ENCODE assay signal across 35 mouse cellular contexts in genomic region chr9:21026849-21027248, GRCm38 (mm10). TPM values are rescaled to one million over a fixed set of nuclear protein-coding genes. Genes with fewer than 3 reads are reported as not detected.
A peak's percentile ranks its signal among the peaks of the same experiment; 100 is the strongest.
DNase-seq lines count a peak whose midpoint lies in the region; ATAC-seq lines count a peak whose summit lies in the region.
"Had no signal": no experiment of that assay in that cellular context is flagged by ENCODE, and none has a peak within 500 bp of the region (broad histone marks: within the 10 kb centered on the region; RNA-seq: fewer than 3 reads in every experiment).

No protein-coding gene starts in this region.

- DNase-seq in liver, embryonic 11.5 days (ENCODE audit: low spot score), result no peak
- no peak for DNase-seq in lung, postnatal 25 days (ENCODE audit: low spot score)
- peak; percentile 17 for DNase-seq in lung, postnatal 10 days
- DNase-seq in adrenal gland, postnatal 14 days, result no peak
- DNase-seq: adrenal gland, adult 8-10 months; B cell, adult 2 months; cerebellum, adult 8-10 months; cerebellum, postnatal 36 days; gastrocnemius, postnatal 25 days; heart, adult 18-20 months; heart, postnatal 14 days; kidney, adult 8-10 months; kidney, postnatal 10 days; layer of hippocampus, adult 9-11 months; right cerebral cortex, adult 18-20 months; thymus, postnatal 4 days had no signal

- H3K27me3 ChIP-seq in liver, embryonic 12.5 days (replicated peaks), result peaks cover 7% of the 10 kb centered on the region
- peaks cover 4% of the 10 kb centered on the region for H3K27me3 ChIP-seq in liver, embryonic 11.5 days (replicated peaks; ENCODE audit: control insufficient read depth, insufficient read depth, low read length)
- H3K27me3 ChIP-seq in lung, embryonic 15.5 days, result peaks cover 3% of the 10 kb centered on the region
- H3K27me3 ChIP-seq in liver, embryonic 15.5 days, result peaks cover 4% of the 10 kb centered on the region

- H3K36me3 ChIP-seq in liver, embryonic 12.5 days, result peaks cover 25% of the 10 kb centered on the region
- no peaks in the 10 kb centered on the region for H3K36me3 ChIP-seq in liver, embryonic 11.5 days (ENCODE audit: control insufficient read depth, insufficient read depth, low read length)
- H3K36me3 ChIP-seq in lung, embryonic 15.5 days, result no peaks in the 10 kb centered on the region
- peaks cover 11% of the 10 kb centered on the region for H3K36me3 ChIP-seq in liver, embryonic 15.5 days (replicated peaks)
- H3K36me3 ChIP-seq: embryonic facial prominence, embryonic 12.5 days; forebrain, embryonic 10.5 days; forebrain, embryonic 15.5 days; intestine, embryonic 15.5 days; midbrain, embryonic 10.5 days; neural tube, embryonic 12.5 days had no signal

- H3K27ac ChIP-seq in liver, embryonic 12.5 days, result peak overlapping the region; percentile 99
- no peak overlapping the region for H3K27ac ChIP-seq in liver, embryonic 11.5 days (ENCODE audit: low read depth, low read length)
- H3K27ac ChIP-seq in lung, embryonic 15.5 days, result peak overlapping the region; percentile 93; the same call in 1 of the 2 replicates
- H3K27ac ChIP-seq in liver, embryonic 15.5 days (replicated peaks), result peak overlapping the region; percentile 99
- H3K27ac ChIP-seq: embryonic facial prominence, embryonic 12.5 days; forebrain, embryonic 10.5 days; forebrain, embryonic 15.5 days; hindbrain, postnatal 0 days; intestine, embryonic 15.5 days; midbrain, embryonic 10.5 days; neural tube, embryonic 12.5 days had no signal

- ATAC-seq in liver, embryonic 12.5 days, result no peak
- no peak for ATAC-seq in liver, embryonic 11.5 days (replicated peaks; ENCODE audit: low FRiP score)
- ATAC-seq in lung, embryonic 15.5 days (ENCODE audit: borderline replicate concordance, extremely low read depth, low FRiP score, low TSS enrichment), result no peak
- no peak for ATAC-seq in liver, embryonic 15.5 days (ENCODE audit: insufficient read depth)
- ATAC-seq: forebrain, embryonic 15.5 days; hindbrain, postnatal 0 days; intestine, embryonic 15.5 days had no signal

- H3K4me2 ChIP-seq in liver, embryonic 12.5 days, result no peak overlapping the region
- H3K4me2 ChIP-seq in liver, embryonic 11.5 days, result no peak overlapping the region
- H3K4me2 ChIP-seq in lung, embryonic 15.5 days, result peak overlapping the region; percentile 50
- no peak overlapping the region for H3K4me2 ChIP-seq in liver, embryonic 15.5 days
- H3K4me2 ChIP-seq: embryonic facial prominence, embryonic 12.5 days; forebrain, embryonic 15.5 days; neural tube, embryonic 12.5 days had no signal

- no peaks in the 10 kb centered on the region for H3K9me3 ChIP-seq in liver, embryonic 12.5 days (replicated peaks)
- no peaks in the 10 kb centered on the region for H3K9me3 ChIP-seq in liver, embryonic 11.5 days (ENCODE audit: control insufficient read depth, low read length)
- H3K9me3 ChIP-seq in lung, embryonic 15.5 days, result no peaks in the 10 kb centered on the region
- H3K9me3 ChIP-seq in liver, embryonic 15.5 days (replicated peaks), result no peaks in the 10 kb centered on the region
- H3K9me3 ChIP-seq: embryonic facial prominence, embryonic 12.5 days; forebrain, embryonic 10.5 days; forebrain, embryonic 15.5 days; intestine, embryonic 15.5 days; midbrain, embryonic 10.5 days; neural tube, embryonic 12.5 days had no signal

- H3K4me3 ChIP-seq in liver, embryonic 12.5 days, result no peak overlapping the region
- no peak overlapping the region for H3K4me3 ChIP-seq in liver, embryonic 11.5 days (ENCODE audit: low read depth, low read length)
- H3K4me3 ChIP-seq in lung, embryonic 15.5 days, result peak overlapping the region; percentile 37
- H3K4me3 ChIP-seq in liver, embryonic 15.5 days (replicated peaks), result no peak overlapping the region
- H3K4me3 ChIP-seq: embryonic facial prominence, embryonic 12.5 days; forebrain, embryonic 10.5 days; forebrain, embryonic 15.5 days; intestine, embryonic 15.5 days; midbrain, embryonic 10.5 days; myocyte; neural tube, embryonic 12.5 days had no signal

- peaks cover 58% of the 10 kb centered on the region for H3K4me1 ChIP-seq in liver, embryonic 12.5 days
- H3K4me1 ChIP-seq in liver, embryonic 11.5 days (replicated peaks; ENCODE audit: control insufficient read depth, insufficient read depth, low read length), result peaks cover 29% of the 10 kb centered on the region
- peaks cover 59% of the 10 kb centered on the region for H3K4me1 ChIP-seq in lung, embryonic 15.5 days
- H3K4me1 ChIP-seq in liver, embryonic 15.5 days (replicated peaks), result peaks cover 61% of the 10 kb centered on the region

- no peak overlapping the region for H3K9ac ChIP-seq in liver, embryonic 12.5 days
- no peak overlapping the region for H3K9ac ChIP-seq in liver, embryonic 11.5 days (ENCODE audit: low read depth, low read length)
- peak overlapping the region; percentile 10 for H3K9ac ChIP-seq in lung, embryonic 15.5 days
- H3K9ac ChIP-seq in liver, embryonic 15.5 days, result no peak overlapping the region
- H3K9ac ChIP-seq: embryonic facial prominence, embryonic 12.5 days; forebrain, embryonic 15.5 days; intestine, embryonic 15.5 days; neural tube, embryonic 12.5 days had no signal

- WGBS in liver, embryonic 12.5 days (ENCODE audit: insufficient replicate concordance), result 82% methylated on average over 12 of the region's 12 CpGs
- 92% methylated on average over 12 of the region's 12 CpGs for WGBS in liver, embryonic 11.5 days
- 52% methylated on average over 12 of the region's 12 CpGs for WGBS in lung, embryonic 15.5 days
- WGBS in liver, embryonic 15.5 days (ENCODE audit: insufficient replicate concordance), result 88% methylated on average over 12 of the region's 12 CpGs

RNA-seq across cellular contexts. Expression of gene Icam4, which starts 2.3 kb away (rescaled TPM):
- polyA plus RNA-seq in liver, embryonic 12.5 days (2016; fragmentation: Nextera tagmentation; extraction: Ambion mirVana), result 231 and 238 TPM in 2 replicates
- polyA plus RNA-seq in liver, embryonic 11.5 days (2014; fragmentation: Nextera tagmentation; extraction: Ambion mirVana), result 146 and 147 TPM in 2 replicates
- polyA plus RNA-seq in lung, embryonic 15.5 days (2015; fragmentation: Nextera tagmentation; extraction: Ambion mirVana), result 2.4 and 2.9 TPM in 2 replicates
- polyA plus RNA-seq in liver, embryonic 15.5 days (2015; fragmentation: Nextera tagmentation; extraction: Ambion mirVana), result 195 and 201 TPM in 2 replicates
- total RNA-seq in adrenal gland, postnatal 14 days (2021), result 1.2 and 4.1 TPM in 2 replicates
- total RNA-seq: hindbrain, postnatal 0 days; midbrain, postnatal 0 days had no signal

RNA-seq across cellular contexts. Expression of gene Icam5, which starts 5.0 kb away (rescaled TPM):
- 0.42 and 0.45 TPM in 2 replicates for polyA plus RNA-seq in liver, embryonic 12.5 days (2016; fragmentation: Nextera tagmentation; extraction: Ambion mirVana)
- polyA plus RNA-seq in liver, embryonic 11.5 days (2014; fragmentation: Nextera tagmentation; extraction: Ambion mirVana), result 0.37 and 0.44 TPM in 2 replicates
- 0.17 and 0.23 TPM in 2 replicates for polyA plus RNA-seq in lung, embryonic 15.5 days (2015; fragmentation: Nextera tagmentation; extraction: Ambion mirVana)
- polyA plus RNA-seq in liver, embryonic 15.5 days (2015; fragmentation: Nextera tagmentation; extraction: Ambion mirVana), result 0.25 and 0.43 TPM in 2 replicates
- total RNA-seq in adrenal gland, postnatal 14 days (2021), result 0.74 and 0.90 TPM in 2 replicates
- total RNA-seq: gastrocnemius, adult 18-20 months; gastrocnemius, postnatal 25 days; heart, adult 18-20 months; liver, adult 2 months had no signal
- polyA plus RNA-seq: heart, embryonic 14.5 days; hindbrain, embryonic 11.5 days; limb, embryonic 11.5 days; midbrain, embryonic 10.5 days had no signal

RNA-seq across cellular contexts. Expression of gene Icam1, which starts 11.1 kb away (rescaled TPM):
- 9.9 TPM in 2 replicates for polyA plus RNA-seq in liver, embryonic 12.5 days (2016; fragmentation: Nextera tagmentation; extraction: Ambion mirVana)
- polyA plus RNA-seq in liver, embryonic 11.5 days (2014; fragmentation: Nextera tagmentation; extraction: Ambion mirVana), result 12.2 and 13.0 TPM in 2 replicates
- polyA plus RNA-seq in lung, embryonic 15.5 days (2015; fragmentation: Nextera tagmentation; extraction: Ambion mirVana), result 55.1 and 57.5 TPM in 2 replicates
- 10.2 and 11.3 TPM in 2 replicates for polyA plus RNA-seq in liver, embryonic 15.5 days (2015; fragmentation: Nextera tagmentation; extraction: Ambion mirVana)
- total RNA-seq in adrenal gland, postnatal 14 days (2021), result 12.7 and 13.8 TPM in 2 replicates

RNA-seq across cellular contexts. Expression of gene Mrpl4, which starts 24.3 kb away (rescaled TPM):
- polyA plus RNA-seq in liver, embryonic 12.5 days (2016; fragmentation: Nextera tagmentation; extraction: Ambion mirVana), result 89.3 and 91.4 TPM in 2 replicates
- polyA plus RNA-seq in liver, embryonic 11.5 days (2014; fragmentation: Nextera tagmentation; extraction: Ambion mirVana), result 138 and 145 TPM in 2 replicates
- polyA plus RNA-seq in lung, embryonic 15.5 days (2015; fragmentation: Nextera tagmentation; extraction: Ambion mirVana), result 157 and 160 TPM in 2 replicates
- polyA plus RNA-seq in liver, embryonic 15.5 days (2015; fragmentation: Nextera tagmentation; extraction: Ambion mirVana), result 62.1 and 66.9 TPM in 2 replicates
- total RNA-seq in adrenal gland, postnatal 14 days (2021), result 135 and 144 TPM in 2 replicates

RNA-seq across cellular contexts. Expression of gene Zglp1, which starts 40.0 kb away (rescaled TPM):
- polyA plus RNA-seq in liver, embryonic 12.5 days (2016; fragmentation: Nextera tagmentation; extraction: Ambion mirVana), result 0.62 TPM in 1 of 2 replicates, not detected in the other
- polyA plus RNA-seq in liver, embryonic 11.5 days (2014; fragmentation: Nextera tagmentation; extraction: Ambion mirVana), result 0.67 and 1.4 TPM in 2 replicates
- polyA plus RNA-seq in lung, embryonic 15.5 days (2015; fragmentation: Nextera tagmentation; extraction: Ambion mirVana), result 0.76 and 2.1 TPM in 2 replicates
- polyA plus RNA-seq in liver, embryonic 15.5 days (2015; fragmentation: Nextera tagmentation; extraction: Ambion mirVana), result 0.63 TPM in 1 of 2 replicates, not detected in the other
- not detected in 2 replicates for total RNA-seq in adrenal gland, postnatal 14 days (2021)
- total RNA-seq: gastrocnemius, adult 18-20 months; gastrocnemius, postnatal 25 days; heart, adult 18-20 months; heart, postnatal 14 days; left cerebral cortex, adult 18-20 months; liver, adult 2 months had no signal
- polyA plus RNA-seq: frontal cortex, adult 2 months; midbrain, postnatal 0 days had no signal

Comparison
In these comparisons a context has a peak if more than half of its experiments do, and no peak if none do; other contexts are left out.
1. RNA of gene Icam4, which starts 2.3 kb away (polyA plus RNA-seq): 231 to 238 TPM in liver, embryonic 12.5 days, 195 to 201 TPM in liver, embryonic 15.5 days and 146 to 147 TPM in liver, embryonic 11.5 days; 2.4 to 2.9 TPM in lung, embryonic 15.5 days; every median in the first group is over 10 times any median in the second.